Mouse (Mus musculus): ENCODE data around the gene Npnt. TPM values are rescaled to one million over a fixed set of nuclear protein-coding genes. Genes with fewer than 3 reads are reported as not detected.

Gene Npnt
- polyA plus RNA-seq, 1 experiment from 2014 or later: 48.0 TPM

DNA sequence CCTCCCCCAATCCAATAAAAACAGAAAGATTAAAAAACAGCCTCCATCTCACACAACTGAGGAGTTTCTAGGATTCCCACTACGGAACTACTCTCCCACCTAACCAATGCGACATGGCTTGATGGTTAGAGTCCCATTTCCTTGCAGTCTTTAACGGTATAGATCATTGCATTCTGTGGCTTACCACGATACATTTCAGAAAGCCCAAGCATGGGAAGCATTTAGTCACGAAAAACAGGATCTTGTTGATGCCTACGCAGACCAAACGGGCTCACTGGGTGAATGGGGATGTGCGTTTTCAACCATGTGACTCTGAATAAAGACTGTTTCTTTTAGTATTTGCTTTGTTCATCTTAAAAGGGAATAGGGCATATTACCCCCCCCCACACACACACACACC is 85.1 kb downstream of the Npnt start:
- TF ChIP-seq CTCF (IDR thresholded peaks at IDR 0.05; ENCODE audit: low read depth) (no peak), EP300 (optimal IDR thresholded peaks at IDR 0.05) (no peak)
- Histone ChIP-seq H3K27ac (replicated peaks) (no peak overlapping the region), H3K4me3 (ENCODE audit: low read depth, low read length) (no peak overlapping the region), H3K4me1 (replicated peaks; ENCODE audit: control insufficient read depth, insufficient read depth) (no peaks in the 10 kb centered on the region), H3K4me2 (replicated peaks; ENCODE audit: low read depth) (no peak overlapping the region), H3K9ac (ENCODE audit: low read length) (no peak overlapping the region), H3K9me3 (ENCODE audit: control insufficient read depth, low read length) (no peaks in the 10 kb centered on the region), H3K36me3 (ENCODE audit: control insufficient read depth, insufficient read depth, low read length) (no peaks in the 10 kb centered on the region), H3K27me3 (ENCODE audit: control insufficient read depth, insufficient read depth, low read length) (no peaks in the 10 kb centered on the region)
- ATAC-seq (ENCODE audit: low FRiP score, low TSS enrichment) (no peak), DNase-seq (ENCODE audit: low spot score) (no peak)
- 83% methylated on average over 8 of the region's 8 CpGs for WGBS

DNA sequence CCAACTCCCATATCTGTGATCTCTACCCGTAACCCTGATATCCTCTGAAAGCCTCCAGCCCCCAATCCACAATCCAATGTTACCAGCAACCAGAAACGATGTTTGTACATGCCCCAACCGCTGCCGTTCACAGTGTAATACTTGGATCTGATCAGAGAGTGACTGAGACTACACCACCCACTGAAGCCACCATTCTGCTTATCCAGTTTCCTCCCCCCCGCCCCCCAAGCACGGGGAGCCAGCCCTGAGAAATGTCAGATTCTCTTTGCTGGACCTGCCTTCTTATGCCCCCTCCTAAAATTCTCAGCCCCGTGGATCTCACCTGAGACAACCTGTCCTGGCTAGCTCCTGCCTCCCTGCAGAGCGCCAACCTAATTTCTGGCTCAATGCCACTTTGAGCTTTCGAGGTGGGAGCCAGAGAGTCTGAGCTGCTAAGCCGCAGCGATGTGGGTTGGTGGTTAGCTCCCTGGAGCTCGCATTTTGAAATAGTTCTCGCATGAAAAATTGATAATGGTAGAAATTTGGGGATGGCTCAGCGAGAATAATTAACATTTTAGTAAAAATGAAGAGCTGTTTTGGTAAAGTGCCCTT is 85.7 kb downstream of the Npnt start:
- H3K27ac ChIP-seq (replicated peaks): no peak overlapping the region
- DNase-seq (ENCODE audit: low spot score) (no peak), ATAC-seq (ENCODE audit: low FRiP score, low TSS enrichment) (no peak)
- no peaks in the 10 kb centered on the region for H3K27me3 ChIP-seq (ENCODE audit: control insufficient read depth, insufficient read depth, low read length)
- H3K4me3 ChIP-seq (ENCODE audit: low read depth, low read length): no peak overlapping the region
- no peak for TF ChIP-seq CTCF (IDR thresholded peaks at IDR 0.05; ENCODE audit: low read depth)
- no peak for TF ChIP-seq EP300 (optimal IDR thresholded peaks at IDR 0.05)
- H3K4me2 ChIP-seq (replicated peaks; ENCODE audit: low read depth): no peak overlapping the region
- 57% methylated on average over 14 of the region's 14 CpGs for WGBS
- H3K9ac ChIP-seq (ENCODE audit: low read length): no peak overlapping the region
- no peaks in the 10 kb centered on the region for H3K36me3 ChIP-seq (ENCODE audit: control insufficient read depth, insufficient read depth, low read length)
- H3K9me3 ChIP-seq (ENCODE audit: control insufficient read depth, low read length): no peaks in the 10 kb centered on the region
- H3K4me1 ChIP-seq (replicated peaks; ENCODE audit: control insufficient read depth, insufficient read depth): no peaks in the 10 kb centered on the region

DNA sequence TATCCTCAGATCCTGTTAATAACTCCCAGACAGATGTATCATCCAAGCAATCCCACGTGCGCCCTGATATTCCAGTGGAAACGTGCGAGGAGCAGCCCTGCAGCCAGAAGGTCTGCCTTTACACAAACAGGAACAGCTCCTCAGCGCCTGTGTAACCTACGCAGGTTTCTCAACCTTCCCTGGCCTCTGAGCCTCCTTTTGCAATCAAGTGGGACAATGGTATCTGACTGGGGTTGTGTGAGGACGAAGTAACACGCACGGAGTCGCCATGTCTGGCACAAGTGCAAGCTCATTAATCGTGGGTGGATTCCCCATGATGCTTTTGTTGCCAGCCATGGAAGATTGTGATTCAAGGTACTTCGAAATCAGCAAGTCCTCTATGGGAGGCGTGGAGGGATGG is 86.2 kb downstream of the Npnt start:
- Histone ChIP-seq H3K4me2 (replicated peaks; ENCODE audit: low read depth) (no peak overlapping the region), H3K9me3 (ENCODE audit: control insufficient read depth, low read length) (no peaks in the 10 kb centered on the region), H3K4me3 (ENCODE audit: low read depth, low read length) (no peak overlapping the region), H3K4me1 (replicated peaks; ENCODE audit: control insufficient read depth, insufficient read depth) (no peaks in the 10 kb centered on the region), H3K9ac (ENCODE audit: low read length) (no peak overlapping the region), H3K36me3 (ENCODE audit: control insufficient read depth, insufficient read depth, low read length) (no peaks in the 10 kb centered on the region), H3K27ac (replicated peaks) (no peak overlapping the region), H3K27me3 (ENCODE audit: control insufficient read depth, insufficient read depth, low read length) (no peaks in the 10 kb centered on the region)
- no peak for TF ChIP-seq EP300 (optimal IDR thresholded peaks at IDR 0.05)
- TF ChIP-seq CTCF (IDR thresholded peaks at IDR 0.05; ENCODE audit: low read depth): no peak
- DNase-seq (ENCODE audit: low spot score) (no peak), ATAC-seq (ENCODE audit: low FRiP score, low TSS enrichment) (0 out of 2 replicates have a peak, but pooled peaks have one; percentile 24)
- WGBS: 51% methylated on average over 13 of the region's 13 CpGs

DNA sequence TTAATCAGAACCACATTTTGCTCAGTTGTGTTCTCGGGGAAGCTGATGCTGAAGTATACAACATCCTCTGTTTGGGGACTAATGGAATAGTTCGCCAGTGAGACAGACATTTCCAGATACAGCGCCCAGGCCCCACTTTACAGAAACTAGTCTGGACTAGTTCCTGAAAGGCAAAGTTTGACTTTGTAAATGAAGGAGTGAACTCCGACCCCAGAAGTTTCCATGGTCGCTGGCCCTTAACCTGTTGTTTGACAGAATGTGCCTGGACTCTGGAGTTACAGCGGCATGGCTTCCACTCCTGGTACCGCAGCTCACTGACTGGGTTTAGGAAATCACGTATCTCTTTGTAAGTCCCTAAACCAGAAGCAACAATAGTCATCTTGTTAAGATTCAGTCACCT is 89.3 kb downstream of the Npnt start:
- TF ChIP-seq CTCF (IDR thresholded peaks at IDR 0.05; ENCODE audit: low read depth) (no peak), EP300 (optimal IDR thresholded peaks at IDR 0.05) (no peak)
- 58% methylated on average over 8 of the region's 8 CpGs for WGBS
- no peak for ATAC-seq (ENCODE audit: low FRiP score, low TSS enrichment)

DNA sequence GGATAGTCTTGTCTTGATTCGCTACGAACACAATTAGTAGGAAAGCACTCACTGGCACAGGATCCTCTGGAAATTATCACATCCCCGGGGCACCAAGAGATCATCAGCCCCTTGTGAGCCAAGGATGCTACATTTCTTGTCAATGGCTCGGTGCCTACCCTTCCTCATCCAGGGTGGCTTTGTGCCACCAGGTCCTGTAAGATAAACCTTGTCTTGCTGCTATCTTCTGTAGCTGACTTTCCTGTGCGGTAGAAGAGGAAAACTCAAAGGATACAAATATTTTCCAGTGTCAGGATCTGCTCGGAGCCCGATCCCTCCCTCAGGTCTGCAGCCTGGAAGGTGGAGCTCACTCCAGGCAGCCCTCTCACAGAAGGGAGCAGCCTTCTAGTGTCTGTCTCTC is 90.5 kb downstream of the Npnt start:
- H3K4me3 ChIP-seq (ENCODE audit: low read depth, low read length): no peak overlapping the region
- WGBS: 77% methylated on average over 7 of the region's 7 CpGs
- no peak for DNase-seq (ENCODE audit: low spot score)
- no peaks in the 10 kb centered on the region for H3K27me3 ChIP-seq (ENCODE audit: control insufficient read depth, insufficient read depth, low read length)
- no peak for ATAC-seq (ENCODE audit: low FRiP score, low TSS enrichment)
- H3K4me1 ChIP-seq (replicated peaks; ENCODE audit: control insufficient read depth, insufficient read depth): no peaks in the 10 kb centered on the region
- TF ChIP-seq CTCF (IDR thresholded peaks at IDR 0.05; ENCODE audit: low read depth): no peak
- no peak for TF ChIP-seq EP300 (optimal IDR thresholded peaks at IDR 0.05)
- H3K9me3 ChIP-seq (ENCODE audit: control insufficient read depth, low read length): no peaks in the 10 kb centered on the region
- no peak overlapping the region for H3K4me2 ChIP-seq (replicated peaks; ENCODE audit: low read depth)
- no peaks in the 10 kb centered on the region for H3K36me3 ChIP-seq (ENCODE audit: control insufficient read depth, insufficient read depth, low read length)
- no peak overlapping the region for H3K27ac ChIP-seq (replicated peaks)
- H3K9ac ChIP-seq (ENCODE audit: low read length): no peak overlapping the region

More for the DNA sequence above, 89.3 kb downstream of the Npnt start:
- Histone ChIP-seq H3K9me3 (ENCODE audit: control insufficient read depth, low read length) (no peaks in the 10 kb centered on the region), H3K4me2 (replicated peaks; ENCODE audit: low read depth) (no peak overlapping the region), H3K27ac (replicated peaks) (no peak overlapping the region), H3K4me3 (ENCODE audit: low read depth, low read length) (no peak overlapping the region), H3K9ac (ENCODE audit: low read length) (no peak overlapping the region), H3K27me3 (ENCODE audit: control insufficient read depth, insufficient read depth, low read length) (no peaks in the 10 kb centered on the region), H3K36me3 (ENCODE audit: control insufficient read depth, insufficient read depth, low read length) (no peaks in the 10 kb centered on the region), H3K4me1 (replicated peaks; ENCODE audit: control insufficient read depth, insufficient read depth) (no peaks in the 10 kb centered on the region)
- DNase-seq (ENCODE audit: low spot score): no peak

DNA sequence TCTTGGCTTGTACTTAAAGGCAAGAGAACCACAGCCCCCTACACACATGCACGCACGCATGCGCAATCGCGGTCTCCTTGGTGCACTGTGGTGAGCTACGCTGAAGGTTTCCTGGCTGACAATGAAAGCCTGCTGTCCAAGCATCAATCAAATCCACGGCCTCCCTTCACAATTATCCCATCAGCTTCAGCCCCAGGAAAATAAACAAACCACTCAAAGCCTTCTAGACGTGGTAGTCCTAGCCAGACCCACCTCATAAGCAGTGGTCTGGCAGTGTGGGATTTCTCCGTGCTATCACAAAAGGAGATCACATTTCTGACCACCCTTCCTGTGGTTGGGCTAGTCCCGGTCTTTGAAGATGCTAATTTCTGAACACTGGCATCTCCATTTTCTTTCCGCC is 91.2 kb downstream of the Npnt start:
- no peak overlapping the region for H3K4me2 ChIP-seq (replicated peaks; ENCODE audit: low read depth)
- H3K27ac ChIP-seq (replicated peaks): no peak overlapping the region
- H3K27me3 ChIP-seq (ENCODE audit: control insufficient read depth, insufficient read depth, low read length): no peaks in the 10 kb centered on the region
- no peaks in the 10 kb centered on the region for H3K9me3 ChIP-seq (ENCODE audit: control insufficient read depth, low read length)
- TF ChIP-seq EP300 (optimal IDR thresholded peaks at IDR 0.05) (no peak), CTCF (IDR thresholded peaks at IDR 0.05; ENCODE audit: low read depth) (no peak)
- H3K9ac ChIP-seq (ENCODE audit: low read length): no peak overlapping the region
- no peak overlapping the region for H3K4me3 ChIP-seq (ENCODE audit: low read depth, low read length)
- no peaks in the 10 kb centered on the region for H3K4me1 ChIP-seq (replicated peaks; ENCODE audit: control insufficient read depth, insufficient read depth)
- H3K36me3 ChIP-seq (ENCODE audit: control insufficient read depth, insufficient read depth, low read length): no peaks in the 10 kb centered on the region
- DNase-seq (ENCODE audit: low spot score) (no peak), ATAC-seq (ENCODE audit: low FRiP score, low TSS enrichment) (no peak)
- WGBS: 67% methylated on average over 11 of the region's 11 CpGs

Measured in stomach, postnatal 0 days (tissue).